Mouse (Mus musculus): ENCODE data around the gene 2310009B15Rik. TPM values are rescaled to one million over a fixed set of nuclear protein-coding genes. Genes with fewer than 3 reads are reported as not detected.

Gene 2310009B15Rik
- polyA plus RNA-seq, 1 experiment from 2014 or later, result 29.7 TPM

DNA sequence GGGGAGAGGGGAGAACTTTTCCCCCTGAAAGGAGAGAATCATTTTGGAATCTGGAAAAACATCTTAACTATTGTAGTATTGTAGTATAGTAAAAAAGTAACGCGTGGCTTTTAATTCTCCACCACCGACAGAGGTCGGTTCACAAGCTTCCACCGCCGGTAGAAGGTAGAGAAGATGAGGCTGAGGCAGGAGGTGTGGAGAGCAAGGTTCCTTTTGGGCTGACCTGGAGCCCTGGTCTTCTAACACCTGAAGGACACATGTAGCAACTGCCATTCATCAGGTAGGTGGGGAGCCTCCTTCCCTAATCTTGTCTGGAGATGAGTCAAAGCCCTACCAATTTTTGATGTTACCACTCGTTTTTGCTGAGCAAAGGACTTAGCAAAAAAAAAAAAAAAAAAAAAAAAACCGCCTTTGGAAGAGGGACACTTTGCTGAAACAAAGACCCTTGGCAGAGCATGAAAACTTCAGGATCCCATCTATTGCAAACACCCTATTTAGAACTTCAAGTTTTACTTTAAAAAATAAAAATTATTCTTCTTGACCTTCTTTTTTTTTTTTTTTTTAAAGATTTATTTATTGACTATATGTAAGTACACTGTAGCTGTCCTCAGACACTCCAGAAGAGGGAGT is 7.0 kb downstream of the 2310009B15Rik start:
- H3K4me2 ChIP-seq (replicated peaks), result no peak overlapping the region
- no peak overlapping the region for H3K9ac ChIP-seq (replicated peaks)
- H3K36me3 ChIP-seq, result no peaks in the 10 kb centered on the region
- ATAC-seq (replicated peaks), result no peak
- H3K27ac ChIP-seq (replicated peaks), result no peak overlapping the region
- H3K27me3 ChIP-seq, result peaks cover 29% of the 10 kb centered on the region
- no peaks in the 10 kb centered on the region for H3K9me3 ChIP-seq
- H3K4me1 ChIP-seq, result peaks cover 18% of the 10 kb centered on the region
- 11% methylated on average over 8 of the region's 8 CpGs for WGBS
- H3K4me3 ChIP-seq, result no peak overlapping the region

- Histone ChIP-seq H3K4me3 (peak within 1 kb of the TSS; percentile 40), H3K27ac (replicated peaks) (peak within 1 kb of the TSS; percentile 51), H3K9ac (replicated peaks) (peak within 1 kb of the TSS; percentile 45; the same call in 1 of the 2 replicates), H3K4me1 (peaks cover 26% of the 10 kb centered on the region), H3K9me3 (no peaks in the 10 kb centered on the region), H3K4me2 (replicated peaks) (peak within 1 kb of the TSS; percentile 55), H3K27me3 (peaks cover 35% of the 10 kb centered on the region), H3K36me3 (no peaks in the 10 kb centered on the region)
- ATAC-seq (replicated peaks), result peak; percentile 64
- WGBS, result under 1% methylated on average over 33 of the region's 33 CpGs
Observed at GRCm38 (mm10) chr1:138848511-138849109, 8.0 kb downstream of the 2310009B15Rik start, which contains the start of gene Lhx9. Gene Lhx9, minus strand, starts transcription at chr1:138848577.

- ATAC-seq (replicated peaks), result peak; percentile 26
- Histone ChIP-seq H3K9ac (replicated peaks) (peak overlapping the region; percentile 23; the same call in 1 of the 2 replicates), H3K4me1 (peaks cover 32% of the 10 kb centered on the region), H3K9me3 (no peaks in the 10 kb centered on the region), H3K4me2 (replicated peaks) (peak overlapping the region; percentile 55), H3K27ac (replicated peaks) (peak overlapping the region; percentile 46), H3K36me3 (no peaks in the 10 kb centered on the region), H3K27me3 (peaks cover 38% of the 10 kb centered on the region), H3K4me3 (peak overlapping the region; percentile 40)
- WGBS, result under 1% methylated on average over 16 of the region's 16 CpGs
Observed at GRCm38 (mm10) chr1:138848026-138848425, 8.6 kb downstream of the 2310009B15Rik start.

DNA sequence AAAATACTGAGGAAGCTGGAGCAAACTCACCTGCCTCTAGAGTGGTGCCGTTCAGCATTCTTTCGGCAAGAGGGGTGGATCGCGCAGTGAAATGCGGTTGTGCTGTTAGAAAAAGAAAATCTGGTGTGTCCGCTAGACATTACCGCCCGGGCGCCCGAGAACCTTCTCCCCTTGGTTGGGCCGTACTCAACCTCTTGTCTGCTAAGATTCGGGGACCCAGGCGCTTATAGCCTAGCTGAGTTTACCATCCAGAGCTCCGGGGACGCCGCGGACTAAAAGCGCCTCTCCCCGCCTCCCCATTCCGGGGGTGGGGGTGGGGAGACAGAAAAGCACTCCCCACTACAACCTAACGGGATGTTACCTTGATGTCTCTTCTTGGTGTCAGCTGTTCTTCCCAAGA is 9.5 kb downstream of the 2310009B15Rik start:
- Histone ChIP-seq H3K27ac (replicated peaks) (peak overlapping the region; percentile 51), H3K36me3 (no peaks in the 10 kb centered on the region), H3K27me3 (peaks cover 41% of the 10 kb centered on the region), H3K9ac (replicated peaks) (peak overlapping the region; percentile 45), H3K4me3 (peak overlapping the region; percentile 35), H3K9me3 (no peaks in the 10 kb centered on the region), H3K4me1 (peaks cover 38% of the 10 kb centered on the region), H3K4me2 (replicated peaks) (peak overlapping the region; percentile 38)
- 2% methylated on average over 21 of the region's 21 CpGs for WGBS
- ATAC-seq (replicated peaks), result no peak

DNA sequence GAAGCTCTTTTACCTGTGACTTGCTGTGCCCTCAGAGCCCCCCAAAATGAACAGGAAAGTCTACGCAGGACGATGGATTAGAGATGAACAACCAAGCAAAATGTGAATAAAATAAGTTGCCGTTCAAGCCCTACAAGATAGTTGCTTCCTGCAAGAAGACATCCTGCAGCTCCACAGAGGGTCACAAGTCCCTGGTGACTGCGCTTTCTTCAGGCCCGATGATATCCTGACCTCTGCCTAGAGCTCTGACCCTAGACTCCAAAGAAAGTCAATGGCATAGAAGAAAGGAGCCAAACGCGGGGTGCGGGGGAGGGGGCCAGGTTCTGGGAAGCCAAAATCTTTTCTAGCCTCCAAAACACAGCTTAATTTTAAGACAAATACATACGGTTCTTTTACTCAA is 10.1 kb downstream of the 2310009B15Rik start:
- Histone ChIP-seq H3K36me3 (no peaks in the 10 kb centered on the region), H3K9me3 (no peaks in the 10 kb centered on the region), H3K4me1 (peaks cover 42% of the 10 kb centered on the region), H3K9ac (replicated peaks) (no peak overlapping the region), H3K27ac (replicated peaks) (no peak overlapping the region; the same call in 1 of the 2 replicates), H3K4me2 (replicated peaks) (peak overlapping the region; percentile 15; the same call in 1 of the 2 replicates), H3K27me3 (peaks cover 41% of the 10 kb centered on the region), H3K4me3 (peak overlapping the region; percentile 35)
- ATAC-seq (replicated peaks), result no peak
- 10% methylated on average over 9 of the region's 9 CpGs for WGBS

GRCm38 (mm10) chr1:138846131-138846530 is 10.5 kb downstream of the 2310009B15Rik start:
- Histone ChIP-seq H3K27ac (replicated peaks) (no peak overlapping the region), H3K9me3 (no peaks in the 10 kb centered on the region), H3K36me3 (no peaks in the 10 kb centered on the region), H3K27me3 (peaks cover 41% of the 10 kb centered on the region), H3K9ac (replicated peaks) (peak overlapping the region; percentile 25; the same call in 1 of the 2 replicates), H3K4me2 (replicated peaks) (0 out of 2 replicates have a peak overlapping the region, but pooled peaks have one; percentile 15), H3K4me1 (peaks cover 46% of the 10 kb centered on the region), H3K4me3 (peak overlapping the region; percentile 35)
- ATAC-seq (replicated peaks), result no peak
- WGBS, result 9% methylated on average over 12 of the region's 12 CpGs

- H3K4me3 ChIP-seq, result peak overlapping the region; percentile 35; the same call in 1 of the 2 replicates
- peaks cover 46% of the 10 kb centered on the region for H3K4me1 ChIP-seq
- H3K9ac ChIP-seq (replicated peaks), result no peak overlapping the region
- peaks cover 41% of the 10 kb centered on the region for H3K27me3 ChIP-seq
- H3K27ac ChIP-seq (replicated peaks), result no peak overlapping the region
- no peaks in the 10 kb centered on the region for H3K36me3 ChIP-seq
- no peaks in the 10 kb centered on the region for H3K9me3 ChIP-seq
- no peak for ATAC-seq (replicated peaks)
- 15% methylated on average over 3 of the region's 3 CpGs for whole genome bisulfite sequencing
- H3K4me2 ChIP-seq (replicated peaks), result no peak overlapping the region
Observed at GRCm38 (mm10) chr1:138845481-138845880, 11.2 kb downstream of the 2310009B15Rik start.

DNA sequence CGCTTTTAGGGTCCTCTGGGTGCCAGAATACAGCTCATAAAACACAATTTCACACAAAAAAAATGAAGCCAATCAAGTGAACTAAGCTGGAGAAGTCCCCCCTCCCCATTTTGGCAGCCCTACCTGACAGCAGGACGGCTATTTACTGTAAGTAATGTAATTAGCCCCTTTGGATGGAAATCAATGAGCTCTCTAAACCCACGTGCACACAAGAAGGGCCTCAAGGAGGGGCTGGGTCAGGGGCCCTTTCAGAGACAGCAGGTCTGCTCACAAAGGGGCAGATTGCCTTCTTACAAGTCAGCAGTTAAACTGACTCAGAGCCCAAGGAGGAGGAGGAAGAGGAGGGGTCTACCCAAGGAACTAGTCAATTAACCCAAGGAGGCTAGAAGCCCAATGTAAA is 12.5 kb downstream of the 2310009B15Rik start:
- H3K4me1 ChIP-seq, result peaks cover 49% of the 10 kb centered on the region
- no peaks in the 10 kb centered on the region for H3K36me3 ChIP-seq
- H3K4me3 ChIP-seq, result peak overlapping the region; percentile 46
- 0 out of 2 replicates have a peak, but pooled peaks have one; percentile 3 for ATAC-seq (replicated peaks)
- no peaks in the 10 kb centered on the region for H3K9me3 ChIP-seq
- H3K27ac ChIP-seq (replicated peaks), result peak overlapping the region; percentile 72
- 1% methylated on average over 3 of the region's 3 CpGs for WGBS
- peak overlapping the region; percentile 35; the same call in 1 of the 2 replicates for H3K9ac ChIP-seq (replicated peaks)
- H3K4me2 ChIP-seq (replicated peaks), result peak overlapping the region; percentile 62
- H3K27me3 ChIP-seq, result peaks cover 35% of the 10 kb centered on the region

- under 1% methylated on average over 35 of the region's 35 CpGs for WGBS
- ATAC-seq (replicated peaks), result peak; percentile 49
- Histone ChIP-seq H3K9ac (replicated peaks) (peak overlapping the region; percentile 35), H3K4me3 (peak overlapping the region; percentile 46), H3K9me3 (no peaks in the 10 kb centered on the region), H3K36me3 (no peaks in the 10 kb centered on the region), H3K4me1 (peaks cover 45% of the 10 kb centered on the region), H3K27me3 (peaks cover 41% of the 10 kb centered on the region), H3K4me2 (replicated peaks) (peak overlapping the region; percentile 62), H3K27ac (replicated peaks) (peak overlapping the region; percentile 72)
Observed at GRCm38 (mm10) chr1:138843361-138844091, 13.1 kb downstream of the 2310009B15Rik start.

DNA sequence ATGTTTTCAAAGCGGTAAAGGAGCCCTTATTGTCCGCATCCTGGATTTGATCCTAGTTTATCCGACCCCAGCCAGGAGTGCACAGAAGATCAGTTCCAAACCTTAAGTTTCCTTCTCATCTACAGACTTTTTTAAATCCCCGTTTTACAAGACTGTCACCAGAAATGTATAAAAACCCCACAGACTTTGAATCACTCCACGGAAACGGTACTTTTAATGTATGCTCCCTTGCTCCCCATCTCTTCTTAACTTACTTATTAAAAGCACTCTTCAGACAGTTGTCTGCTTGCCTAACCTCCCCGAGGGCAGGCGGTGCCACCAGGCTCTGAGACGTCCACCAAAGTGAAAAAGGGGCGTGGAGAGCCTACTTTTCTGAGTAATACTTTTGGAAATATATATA is 13.9 kb downstream of the 2310009B15Rik start:
- Histone ChIP-seq H3K4me3 (peak overlapping the region; percentile 46), H3K27ac (replicated peaks) (peak overlapping the region; percentile 72), H3K4me1 (peaks cover 45% of the 10 kb centered on the region), H3K27me3 (peaks cover 49% of the 10 kb centered on the region), H3K9me3 (no peaks in the 10 kb centered on the region), H3K4me2 (replicated peaks) (peak overlapping the region; percentile 62), H3K9ac (replicated peaks) (no peak overlapping the region), H3K36me3 (no peaks in the 10 kb centered on the region)
- ATAC-seq (replicated peaks), result no peak
- 2% methylated on average over 10 of the region's 10 CpGs for WGBS

DNA sequence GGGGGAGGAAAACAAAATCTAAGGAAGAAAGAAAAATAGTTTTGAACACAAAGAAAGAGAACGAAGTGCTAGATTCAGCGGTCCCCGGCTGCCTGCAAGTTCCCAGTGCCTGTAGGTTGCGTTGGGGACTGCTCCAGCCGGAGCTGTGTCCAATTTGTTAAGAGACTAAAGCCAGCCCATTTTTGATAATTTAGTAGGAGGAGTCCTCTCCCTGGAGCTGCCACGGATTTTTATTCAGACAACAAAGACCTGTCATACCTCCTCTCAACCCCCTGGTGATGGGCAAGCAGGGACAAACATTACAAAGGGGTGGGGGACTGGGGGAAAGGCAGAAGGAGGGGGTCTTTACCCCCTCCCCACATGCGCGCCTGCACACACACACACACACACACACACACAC is 14.3 kb downstream of the 2310009B15Rik start:
- Histone ChIP-seq H3K9ac (replicated peaks) (peak overlapping the region; percentile 51; the same call in 1 of the 2 replicates), H3K27me3 (peaks cover 53% of the 10 kb centered on the region), H3K4me2 (replicated peaks) (peak overlapping the region; percentile 62), H3K4me3 (peak overlapping the region; percentile 46), H3K4me1 (peaks cover 45% of the 10 kb centered on the region), H3K27ac (replicated peaks) (peak overlapping the region; percentile 72), H3K9me3 (no peaks in the 10 kb centered on the region), H3K36me3 (no peaks in the 10 kb centered on the region)
- WGBS, result under 1% methylated on average over 8 of the region's 8 CpGs
- ATAC-seq (replicated peaks), result peak; percentile 68

Data from forebrain, embryonic 15.5 days (tissue).